Mouse (Mus musculus) CH12.LX (cell line): Measurements from ENCODE around the gene Bdp1. TPM values are rescaled to one million over a fixed set of nuclear protein-coding genes. Genes with fewer than 3 reads are reported as not detected.

Experiments
- DNase-seq: peaks from one replicate; pipeline ENCODE4 v3.0.0-alpha.2; 2013; ENCODE audit errors: extremely low read depth
- H3K27ac ChIP-seq: 2 replicates; pipeline ENCODE4 v1.5.1; 2012; ENCODE audit warnings: low read depth, mild to moderate bottlenecking, control low read depth, moderate library complexity; ENCODE audit not compliant: insufficient read depth
- H3K27me3 ChIP-seq: replicated peaks from 2 replicates; pipeline ENCODE3; 2012; ENCODE audit warnings: inconsistent platforms
- H3K36me3 ChIP-seq, 2 experiments: replicated peaks in 1 of 2; 2 replicates each; pipeline versions ENCODE3 to v1.6.1; 2012; ENCODE audit warnings: inconsistent platforms in 1 of 2, low read length in 1 of 2, mild to moderate bottlenecking in 1 of 2, mixed read lengths in 1 of 2, moderate library complexity in 1 of 2; ENCODE audit not compliant: control insufficient read depth in 1 of 2, insufficient read depth in 1 of 2
- H3K4me1 ChIP-seq, 2 experiments: 2 replicates each; pipeline ENCODE4 v1.6.1; 2012; ENCODE audit warnings: inconsistent platforms in 1 of 2, moderate library complexity in 1 of 2; ENCODE audit not compliant: insufficient read depth in 2 of 2, control insufficient read depth in 1 of 2
- H3K4me2 ChIP-seq: 2 replicates; pipeline ENCODE4 v1.6.1; 2012; ENCODE audit warnings: low read depth, mild to moderate bottlenecking, control low read depth; ENCODE audit not compliant: poor library complexity, insufficient read depth, severe bottlenecking
- H3K4me3 ChIP-seq, 3 experiments: fragments of 150-350 bp in 1 of 3; sonication (generic) in 1 of 3; replicated peaks in 1 of 3; 2 replicates each; pipeline versions ENCODE3 to v1.5.1; 2011 to 2012; ENCODE audit warnings: low read depth in 2 of 3, low read length in 2 of 3, mild to moderate bottlenecking in 2 of 3, moderate library complexity in 2 of 3, control low read depth in 1 of 3, improper control_type of control experiment in 1 of 3, inconsistent platforms in 1 of 3, mixed read lengths in 1 of 3; ENCODE audit not compliant: poor library complexity in 1 of 3
- H3K79me2 ChIP-seq: replicated peaks from 2 replicates; pipeline ENCODE4 v1.6.1; 2012; ENCODE audit warnings: mild to moderate bottlenecking, moderate library complexity; ENCODE audit not compliant: control insufficient read depth, poor library complexity, insufficient read depth, severe bottlenecking; ENCODE audit errors: extremely low read depth
- H3K9ac ChIP-seq: 2 replicates; pipeline ENCODE4 v1.6.1; 2012; ENCODE audit warnings: low read depth, mild to moderate bottlenecking, control low read depth, moderate library complexity; ENCODE audit not compliant: insufficient read depth
- H3K9me3 ChIP-seq: replicated peaks from 2 replicates; pipeline ENCODE3; 2012; ENCODE audit warnings: low read length, inconsistent platforms, mixed read lengths
- CHD1 ChIP-seq: IDR thresholded peaks from 2 replicates; pipeline ENCODE4 v1.6.1; 2012; ENCODE audit warnings: low read depth, low read length, improper control_type of control experiment, inconsistent platforms
- CHD2 ChIP-seq: IDR thresholded peaks from 2 replicates; pipeline ENCODE4 v1.6.1; 2011; ENCODE audit warnings: low read length, improper control_type of control experiment
- CTCF ChIP-seq, 2 experiments: IDR thresholded peaks in 1 of 2; conservative IDR thresholded peaks in 1 of 2; 2 replicates each; pipeline ENCODE4 v1.5.1; 2011 to 2012; ENCODE audit warnings: low read depth in 2 of 2, low read length in 2 of 2, improper control_type of control experiment in 1 of 2, inconsistent platforms in 1 of 2, mild to moderate bottlenecking in 1 of 2, moderate library complexity in 1 of 2
- MAZ ChIP-seq: IDR thresholded peaks from 2 replicates; pipeline ENCODE4 v1.6.1; 2012; ENCODE audit warnings: low read depth, mild to moderate bottlenecking, inconsistent platforms, low read length, improper control_type of control experiment, moderate library complexity
- NELFE ChIP-seq: IDR thresholded peaks from 2 replicates; pipeline ENCODE4 v1.6.1; 2011; ENCODE audit warnings: low read depth, low read length, improper control_type of control experiment
- SIN3A ChIP-seq: IDR thresholded peaks from 2 replicates; pipeline ENCODE4 v1.6.1; 2012; ENCODE audit warnings: low read length, improper control_type of control experiment, inconsistent platforms
- SMC3 ChIP-seq: IDR thresholded peaks from 2 replicates; pipeline ENCODE4 v1.6.1; 2011; ENCODE audit warnings: low read depth, low read length, improper control_type of control experiment
- TBP ChIP-seq: conservative IDR thresholded peaks from 2 replicates; pipeline ENCODE4 v1.6.1; 2011; ENCODE audit warnings: low read depth, low read length, improper control_type of control experiment
- USF1 ChIP-seq: IDR thresholded peaks from 2 replicates; pipeline ENCODE4 v1.6.1; 2014; ENCODE audit warnings: low read depth, mild to moderate bottlenecking, inconsistent platforms, low read length, improper control_type of control experiment
- ZC3H11A ChIP-seq: IDR thresholded peaks from 2 replicates; pipeline ENCODE4 v1.6.1; 2012; ENCODE audit warnings: low read depth, mild to moderate bottlenecking, inconsistent platforms, low read length, improper control_type of control experiment
- ZMIZ1 ChIP-seq: IDR thresholded peaks from 2 replicates; pipeline ENCODE4 v1.6.1; 2012; ENCODE audit warnings: low read depth, mild to moderate bottlenecking, inconsistent platforms, low read length, improper control_type of control experiment
- dilution Hi-C: fragments of 300-500 bp; cut with MboI; formaldehyde crosslinking; loops from 2 replicates; pipeline ENCODE4 v1.14.3; 2020; ENCODE audit warnings: low sequenced_read_pairs; ENCODE audit not compliant: extremely low pct_unique_long_range_greater_than_20kb, extremely low pct_ligation_motif_present
- in situ Hi-C: fragments of 300-500 bp; cut with MboI; formaldehyde crosslinking; loops from 3 replicates; pipeline ENCODE4 v1.14.3; 2019; ENCODE audit warnings: low sequenced_read_pairs, low pct_ligation_motif_present, low pct_unique_long_range_greater_than_20kb, mixed read lengths
- polyA plus RNA-seq: library from polyadenylated mRNA; unstranded; fragments of >175 nt; gene quantifications from 2 replicates; pipeline ENCODE4 v1.2.1, GENCODE M21; 2012; ENCODE audit warnings: low read depth; ENCODE audit not compliant: insufficient read length
- total RNA-seq, 2 experiments: library from RNA; depleted of rRNA; stranded (reverse); fragments of 300-350 nt in 1 of 2; fragments of >200 nt in 1 of 2; gene quantifications; 2 replicates each; pipeline ENCODE4 v1.2.3; 2012 to 2014

Gene Bdp1
- total and polyA plus RNA-seq, 3 experiments = 20.0 to 24.2 (median 22.0) TPM

GRCm38 (mm10) chr13:99970089-99970488 lies 133.8 kb downstream of the Bdp1 start:
- H3K27ac ChIP-seq = no peak overlapping the region
- no peak for DNase-seq
- H3K9ac ChIP-seq = no peak overlapping the region
- no peaks in the 10 kb centered on the region for H3K27me3 ChIP-seq
- in situ Hi-C loops = no loop called here
- H3K9me3 ChIP-seq = no peaks in the 10 kb centered on the region
- dilution Hi-C loops = no loop called here
- H3K4me3 ChIP-seq = no peak overlapping the region
- no peaks in the 10 kb centered on the region for H3K79me2 ChIP-seq
- no peak for TF ChIP-seq NELFE
- no peak for TF ChIP-seq CHD2
- no peak for TF ChIP-seq ZMIZ1
- TF ChIP-seq CHD1 = no peak
- TF ChIP-seq MAZ = no peak
- TF ChIP-seq CTCF (conservative IDR thresholded peaks at IDR 0.05 in 1 of 2, IDR thresholded peaks at IDR 0.05 in 1 of 2; ENCODE audit: low read depth in 2 of 2, low read length in 2 of 2) = no peak
- TF ChIP-seq SIN3A = no peak
- TF ChIP-seq TBP = no peak
- TF ChIP-seq USF1 = no peak
- TF ChIP-seq ZC3H11A = no peak
- no peak for TF ChIP-seq SMC3
- no peak overlapping the region for H3K4me2 ChIP-seq
- H3K36me3 ChIP-seq = peaks cover 0 to 39% of the 10 kb centered on the region in 2 experiments
- no peaks in the 10 kb centered on the region for H3K4me1 ChIP-seq

Other genes with a start within 250 kb of the Bdp1 start
- gene Cartpt, start 203.0 kb downstream of the Bdp1 start, total RNA-seq (2012; rRNA removed) = not detected in 2 replicates
- not detected in 2 replicates for gene Cartpt, start 203.0 kb downstream of the Bdp1 start, total RNA-seq (2014; rRNA removed)
- not detected in 2 replicates for gene Cartpt, start 203.0 kb downstream of the Bdp1 start, polyA plus RNA-seq
- gene Mccc2, start 88.4 kb downstream of the Bdp1 start, total RNA-seq (2012; rRNA removed) = 19.5 and 20.6 TPM in 2 replicates
- gene Mccc2, start 88.4 kb downstream of the Bdp1 start, total RNA-seq (2014; rRNA removed) = 22.3 and 26.2 TPM in 2 replicates
- 19.0 and 21.7 TPM in 2 replicates for gene Mccc2, start 88.4 kb downstream of the Bdp1 start, polyA plus RNA-seq
- gene Serf1, start 3.9 kb upstream of the Bdp1 start, total RNA-seq (2012; rRNA removed) = 16.7 and 20.5 TPM in 2 replicates
- 10.9 and 11.6 TPM in 2 replicates for gene Serf1, start 3.9 kb upstream of the Bdp1 start, total RNA-seq (2014; rRNA removed)
- gene Serf1, start 3.9 kb upstream of the Bdp1 start, polyA plus RNA-seq = 12.5 and 13.7 TPM in 2 replicates
- gene Smn1, start 20.8 kb upstream of the Bdp1 start, total RNA-seq (2012; rRNA removed) = 31.2 and 36.7 TPM in 2 replicates
- gene Smn1, start 20.8 kb upstream of the Bdp1 start, total RNA-seq (2014; rRNA removed) = 27.7 and 35.0 TPM in 2 replicates
- gene Smn1, start 20.8 kb upstream of the Bdp1 start, polyA plus RNA-seq = 122 and 141 TPM in 2 replicates
- 10.8 and 12.8 TPM in 2 replicates for gene Naip2, start 98.0 kb upstream of the Bdp1 start, total RNA-seq (2012; rRNA removed)
- gene Naip2, start 98.0 kb upstream of the Bdp1 start, total RNA-seq (2014; rRNA removed) = 13.3 and 14.4 TPM in 2 replicates
- gene Naip2, start 98.0 kb upstream of the Bdp1 start, polyA plus RNA-seq = 12.6 TPM in 2 replicates
- gene Naip5, start 142.3 kb upstream of the Bdp1 start, total RNA-seq (2012; rRNA removed) = 5.0 and 7.1 TPM in 2 replicates
- 8.2 and 10.6 TPM in 2 replicates for gene Naip5, start 142.3 kb upstream of the Bdp1 start, total RNA-seq (2014; rRNA removed)
- 8.7 and 10.0 TPM in 2 replicates for gene Naip5, start 142.3 kb upstream of the Bdp1 start, polyA plus RNA-seq
- gene Naip6, start 213.6 kb upstream of the Bdp1 start, total RNA-seq (2012; rRNA removed) = 2.9 and 3.4 TPM in 2 replicates
- gene Naip6, start 213.6 kb upstream of the Bdp1 start, total RNA-seq (2014; rRNA removed) = 2.8 and 3.0 TPM in 2 replicates
- 7.1 and 7.9 TPM in 2 replicates for gene Naip6, start 213.6 kb upstream of the Bdp1 start, polyA plus RNA-seq